Mouse (Mus musculus) liver, embryonic 15.5 days (tissue): ENCODE data around the gene Gm9603. TPM values are rescaled to one million over a fixed set of nuclear protein-coding genes. Genes with fewer than 3 reads are reported as not detected.
"Not testable (repeated sequence)": the region's sequence is repeated elsewhere in the genome, so short reads cannot be mapped to it uniquely, and the experiment has no call there.

Experiments used
- ATAC-seq: fragments of 200-750 bp; cut with Nextera tagmentation; 2 replicates; pipeline ENCODE4 v1.8.0; 2017; ENCODE audit warnings: moderate number of reproducible peaks, mild to moderate bottlenecking, moderate library complexity; ENCODE audit not compliant: insufficient read depth
- H3K27ac ChIP-seq: fragments of 300-500 bp; sonication (generic); replicated peaks from 2 replicates; pipeline ENCODE4 v1.5.1; 2015; ENCODE audit warnings: mild to moderate bottlenecking, inconsistent platforms
- H3K27me3 ChIP-seq: fragments of 300-500 bp; sonication (generic); 2 replicates; pipeline ENCODE4 v1.6.1; 2015; ENCODE audit warnings: mild to moderate bottlenecking, inconsistent platforms
- H3K36me3 ChIP-seq: fragments of 300-500 bp; sonication (generic); replicated peaks from 2 replicates; pipeline ENCODE4 v1.6.1; 2015; ENCODE audit warnings: moderate library complexity, mild to moderate bottlenecking, inconsistent platforms
- H3K4me1 ChIP-seq: fragments of 300-500 bp; sonication (generic); replicated peaks from 2 replicates; pipeline ENCODE4 v1.6.1; 2015; ENCODE audit warnings: inconsistent platforms
- H3K4me2 ChIP-seq: fragments of 300-500 bp; sonication (generic); 2 replicates; pipeline ENCODE4 v1.6.1; 2015; ENCODE audit warnings: moderate library complexity, mild to moderate bottlenecking, inconsistent platforms
- H3K4me3 ChIP-seq: fragments of 300-500 bp; sonication (generic); replicated peaks from 2 replicates; pipeline ENCODE4 v1.5.1; 2015; ENCODE audit warnings: mild to moderate bottlenecking, inconsistent platforms
- H3K9ac ChIP-seq: fragments of 300-500 bp; sonication (generic); 2 replicates; pipeline ENCODE4 v1.6.1; 2015; ENCODE audit warnings: moderate library complexity, mild to moderate bottlenecking, inconsistent platforms
- H3K9me3 ChIP-seq: fragments of 300-500 bp; sonication (generic); replicated peaks from 2 replicates; pipeline ENCODE4 v1.6.1; 2016; ENCODE audit warnings: inconsistent platforms
- WGBS: fragments of 180-500 bp; shearing (Covaris S2); methylation state at CpG from one replicate; pipeline ENCODE4 v1.1.7; 2015; ENCODE audit warnings: mixed read lengths; ENCODE audit not compliant: insufficient replicate concordance; 5-methylcytosine and 5-hydroxymethylcytosine counted together
- polyA plus RNA-seq: library from polyadenylated mRNA; unstranded; fragments of >200 nt; fragmentation: Nextera tagmentation; extraction: Ambion mirVana; gene quantifications from 2 replicates; pipeline ENCODE4 v1.2.1, GENCODE M21; 2015

Gene Gm9603
- polyA plus RNA-seq: not detected in 2 replicates

DNA sequence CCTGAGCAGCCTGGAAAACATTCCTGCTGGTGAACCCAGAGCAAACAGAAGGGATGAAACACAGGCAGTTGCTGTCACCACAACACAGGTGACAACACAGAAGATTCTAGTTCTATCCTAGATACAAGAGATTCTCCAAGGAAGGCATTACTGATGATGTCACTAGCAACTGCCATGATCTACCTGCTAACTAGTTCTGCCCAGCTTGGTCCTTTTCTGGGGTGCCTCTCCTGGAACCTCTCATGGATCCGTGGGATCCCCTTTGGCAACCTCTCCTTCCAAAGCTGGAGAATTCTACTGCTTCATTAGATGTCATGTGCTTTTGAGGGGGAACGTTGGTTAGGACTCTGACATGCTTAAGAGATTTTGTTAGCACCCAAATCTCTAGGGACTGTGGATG lies at the start of gene Gm9603:
Gm9603 (minus strand) TSS at position 101 of the 400 bp plus-strand sequence.
- H3K4me3 ChIP-seq, H3K36me3 ChIP-seq, H3K9ac ChIP-seq, H3K27me3 ChIP-seq, H3K4me1 ChIP-seq, ATAC-seq, H3K4me2 ChIP-seq, H3K27ac ChIP-seq, H3K9me3 ChIP-seq: not testable (repeated sequence)
- WGBS: no CpG with 5 or more reads among the region's 2 CpGs

DNA sequence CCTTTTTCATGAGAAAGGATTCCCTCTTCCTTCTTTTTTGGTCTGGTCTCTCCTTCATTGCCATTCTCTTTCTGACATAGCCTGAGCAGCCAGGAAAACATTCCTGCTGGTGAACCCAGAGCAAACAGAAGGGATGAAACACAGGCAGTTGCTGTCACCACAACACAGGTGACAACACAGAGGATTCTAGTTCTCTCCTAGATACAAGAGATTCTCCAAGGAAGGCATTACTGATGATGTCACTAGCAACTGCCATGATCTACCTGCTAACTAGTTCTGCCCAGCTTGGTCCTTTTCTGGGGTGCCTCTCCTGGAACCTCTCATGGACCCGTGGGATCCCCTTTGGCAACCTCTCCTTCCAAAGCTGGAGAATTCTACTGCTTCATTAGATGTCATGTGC lies 54.3 kb downstream of the Gm9603 start, which contains the start of gene Gm8265:
Gm8265 (minus strand) TSS at position 101 of the 400 bp plus-strand sequence.
- not testable (repeated sequence) for H3K36me3 ChIP-seq, H3K4me2 ChIP-seq, H3K4me1 ChIP-seq, ATAC-seq, H3K27ac ChIP-seq, H3K9me3 ChIP-seq, H3K27me3 ChIP-seq, H3K9ac ChIP-seq, H3K4me3 ChIP-seq
- WGBS: no CpG with 5 or more reads among the region's 1 CpGs

Other genes with a start within 250 kb of the Gm9603 start
- gene Gm3194, start 232.0 kb downstream of the Gm9603 start, polyA plus RNA-seq: not detected in 2 replicates
- gene Gm8246, start 209.6 kb downstream of the Gm9603 start, polyA plus RNA-seq: not detected in 2 replicates
- gene Gm3187, start 203.2 kb downstream of the Gm9603 start, polyA plus RNA-seq: not detected in 2 replicates
- gene Gm3488, start 185.8 kb downstream of the Gm9603 start, polyA plus RNA-seq: not detected in 2 replicates
- gene Gm3532, start 149.0 kb downstream of the Gm9603 start, polyA plus RNA-seq: not detected in 2 replicates
- gene Gm8265, start 54.4 kb downstream of the Gm9603 start, polyA plus RNA-seq: not detected in 2 replicates
- gene Gm3373, start 54.1 kb upstream of the Gm9603 start, polyA plus RNA-seq: not detected in 2 replicates
- gene Gm3383, start 120.5 kb upstream of the Gm9603 start, polyA plus RNA-seq: not detected in 2 replicates
- gene Gm3424, start 142.9 kb upstream of the Gm9603 start, polyA plus RNA-seq: not detected in 2 replicates
- gene Gm8237, start 192.9 kb upstream of the Gm9603 start, polyA plus RNA-seq: not detected in 2 replicates